Mouse (Mus musculus) E14TG2a.4 (cell line): ENCODE data around the gene Daw1.
A peak's percentile ranks its signal among the peaks of the same experiment; 100 is the strongest.

ENCODE experiments used
- CTCF ChIP-seq: conservative IDR thresholded peaks from 2 replicates; pipeline ENCODE4 v1.5.1; 2014; ENCODE audit warnings: low read length
- NANOG ChIP-seq: IDR thresholded peaks from 2 replicates; pipeline ENCODE4 v1.6.1; 2014; ENCODE audit warnings: borderline replicate concordance, low read length, mixed read lengths
- POU5F1 ChIP-seq: IDR thresholded peaks from 2 replicates; pipeline ENCODE4 v1.6.1; 2014; ENCODE audit warnings: low read length, borderline replicate concordance

DNA sequence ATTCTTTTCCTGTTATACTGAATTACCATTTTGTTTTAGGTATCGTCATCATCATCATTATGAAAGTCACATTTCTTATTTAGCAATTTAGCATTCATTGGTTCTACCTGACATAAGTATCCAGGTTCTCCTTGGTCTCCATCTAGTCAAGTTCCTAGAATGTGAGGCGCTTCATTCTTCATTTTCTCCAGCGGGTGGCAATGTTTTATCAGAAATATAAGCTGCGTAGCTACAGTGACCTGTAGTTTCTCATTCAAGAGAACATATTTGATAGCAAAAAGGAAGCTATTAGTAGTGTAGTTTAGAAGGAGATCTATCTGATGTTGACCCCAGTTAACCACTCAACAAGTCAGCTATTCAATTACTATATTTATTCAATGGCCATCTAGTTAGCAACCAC, 21.9 kb downstream of the Daw1 start:
- TF ChIP-seq CTCF (peak; percentile 21), NANOG (no peak), POU5F1 (no peak)
